Mouse (Mus musculus) intestine, embryonic 16.5 days (tissue): ENCODE results near the gene Hhip. TPM values are rescaled to one million over a fixed set of nuclear protein-coding genes. Genes with fewer than 3 reads are reported as not detected.
A peak's percentile ranks its signal among the peaks of the same experiment; 100 is the strongest.
"Not testable (repeated sequence)": the region's sequence is repeated elsewhere in the genome, so short reads cannot be mapped to it uniquely, and the experiment has no call there.

Source experiments
- ATAC-seq: fragments of 200-750 bp; cut with Nextera tagmentation; 2 replicates; pipeline ENCODE4 v1.8.0; 2017; ENCODE audit warnings: moderate TSS enrichment, moderate library complexity
- H3K27ac ChIP-seq: fragments of 300-500 bp; sonication (generic); 2 replicates; pipeline ENCODE4 v1.5.1; 2014; ENCODE audit warnings: mild to moderate bottlenecking, low read length
- H3K27me3 ChIP-seq: fragments of 300-500 bp; sonication (generic); replicated peaks from 2 replicates; pipeline ENCODE4 v1.6.1; 2014; ENCODE audit warnings: low read length, control low read depth, mixed read lengths; ENCODE audit not compliant: control insufficient read depth, insufficient read depth
- H3K36me3 ChIP-seq: fragments of 300-500 bp; sonication (generic); 2 replicates; pipeline ENCODE4 v1.6.1; 2014; ENCODE audit warnings: low read length, control low read depth; ENCODE audit not compliant: control insufficient read depth, insufficient read depth
- H3K4me1 ChIP-seq: fragments of 300-500 bp; sonication (generic); 2 replicates; pipeline ENCODE4 v1.6.1; 2014; ENCODE audit warnings: low read length, control low read depth, mixed read lengths; ENCODE audit not compliant: control insufficient read depth, insufficient read depth
- H3K4me2 ChIP-seq: fragments of 300-500 bp; sonication (generic); 2 replicates; pipeline ENCODE4 v1.6.1; 2014; ENCODE audit warnings: low read depth, low read length, control low read depth
- H3K4me3 ChIP-seq: fragments of 300-500 bp; sonication (generic); 2 replicates; pipeline ENCODE4 v1.5.1; 2014; ENCODE audit warnings: mild to moderate bottlenecking, low read length
- H3K9ac ChIP-seq: fragments of 300-500 bp; sonication (generic); 2 replicates; pipeline ENCODE4 v1.6.1; 2014; ENCODE audit warnings: low read depth, low read length
- H3K9me3 ChIP-seq: fragments of 300-500 bp; sonication (generic); 2 replicates; pipeline ENCODE4 v1.6.1; 2016; ENCODE audit warnings: low read length, control low read depth; ENCODE audit not compliant: control insufficient read depth
- WGBS: fragments of 180-500 bp; shearing (Covaris S2); extraction: QIAGEN DNeasy Blood & Tissue Kit; methylation state at CpG from one replicate; pipeline ENCODE4 v1.1.7; 2014; 5-methylcytosine and 5-hydroxymethylcytosine counted together
- polyA plus RNA-seq: library from polyadenylated mRNA; unstranded; fragments of >200 nt; fragmentation: Nextera tagmentation; extraction: Ambion mirVana; gene quantifications from 2 replicates; pipeline ENCODE4 v1.2.1, GENCODE M21; 2015

Gene Hhip
- polyA plus RNA-seq, 1 experiment from 2014 or later: 14.4 TPM

DNA sequence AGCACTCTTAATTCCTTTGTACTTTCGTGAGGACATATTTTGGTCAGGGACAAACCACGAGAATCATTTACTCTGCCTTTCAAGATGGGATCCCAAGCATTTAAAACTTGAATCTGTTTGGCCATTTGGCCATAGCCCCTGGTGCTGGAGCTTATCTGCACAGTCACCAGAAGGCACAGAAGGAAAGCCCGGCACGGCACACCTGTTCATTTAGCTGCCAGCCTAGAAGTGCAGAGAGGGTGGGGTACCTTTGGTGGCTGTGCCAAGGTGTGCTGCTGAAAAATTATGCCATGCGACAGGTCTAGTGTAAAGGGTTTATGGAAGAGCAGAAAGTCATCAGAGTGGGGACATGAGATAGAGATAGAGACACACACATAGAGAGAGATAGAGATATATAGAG, 53.4 kb downstream of the Hhip start:
- H3K4me2 ChIP-seq: no peak overlapping the region
- no peak overlapping the region for H3K4me3 ChIP-seq
- no peaks in the 10 kb centered on the region for H3K4me1 ChIP-seq
- H3K36me3 ChIP-seq: no peaks in the 10 kb centered on the region
- no peaks in the 10 kb centered on the region for H3K27me3 ChIP-seq
- H3K27ac ChIP-seq: no peak overlapping the region
- H3K9ac ChIP-seq: no peak overlapping the region
- ATAC-seq: no peak
- H3K9me3 ChIP-seq: no peaks in the 10 kb centered on the region
- WGBS: 83% methylated on average over 5 of the region's 5 CpGs

DNA sequence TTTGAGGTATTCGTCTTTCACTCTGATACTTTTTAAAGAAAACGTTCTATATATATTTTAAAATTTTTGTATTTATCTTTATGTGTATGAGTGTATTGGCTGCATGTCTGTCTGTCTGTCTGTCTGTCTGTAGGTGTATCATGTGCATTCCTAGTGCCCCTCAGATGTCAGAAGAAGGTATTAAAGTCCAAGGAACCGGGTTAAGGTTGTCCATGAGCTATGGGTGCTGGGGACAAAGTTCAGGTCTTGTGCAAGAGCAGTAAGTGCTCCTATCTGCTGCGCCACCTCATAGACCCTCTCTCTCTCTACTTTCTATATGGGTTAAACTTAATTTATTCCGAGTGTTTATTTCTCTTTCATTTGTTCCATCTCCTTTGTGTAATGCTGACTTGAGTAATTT, 55.5 kb downstream of the Hhip start:
- H3K27ac ChIP-seq: no peak overlapping the region
- 90% methylated on average over 5 of the region's 5 CpGs for WGBS

DNA sequence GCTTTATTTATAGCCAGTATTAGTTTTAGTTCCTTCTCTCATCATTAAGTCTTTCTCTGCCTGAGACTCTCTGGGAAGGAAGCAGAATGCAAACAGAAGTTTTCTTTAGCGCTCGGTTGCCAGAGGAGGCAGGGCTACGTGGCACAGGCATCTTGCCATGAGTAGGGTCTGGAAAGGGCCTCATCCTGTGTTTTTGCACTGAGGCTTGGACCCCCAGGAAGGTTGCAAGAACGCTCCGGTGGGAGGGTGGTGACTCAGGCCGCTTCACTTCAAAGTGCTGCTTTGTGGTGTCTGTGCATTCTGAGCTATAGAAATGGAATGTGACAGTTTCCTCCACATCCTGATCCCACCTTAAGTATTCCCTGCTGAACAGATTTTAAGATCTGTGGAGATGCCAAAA, 62.7 kb downstream of the Hhip start:
- Histone ChIP-seq H3K9ac (no peak overlapping the region), H3K27me3 (no peaks in the 10 kb centered on the region), H3K4me1 (no peaks in the 10 kb centered on the region), H3K36me3 (no peaks in the 10 kb centered on the region), H3K4me3 (no peak overlapping the region), H3K9me3 (no peaks in the 10 kb centered on the region), H3K27ac (no peak overlapping the region), H3K4me2 (no peak overlapping the region)
- 65% methylated on average over 6 of the region's 6 CpGs for WGBS
- ATAC-seq: no peak

More for the DNA sequence above, 55.5 kb downstream of the Hhip start:
- Histone ChIP-seq H3K9me3 (no peaks in the 10 kb centered on the region), H3K4me2 (no peak overlapping the region), H3K4me1 (no peaks in the 10 kb centered on the region), H3K36me3 (no peaks in the 10 kb centered on the region), H3K4me3 (no peak overlapping the region), H3K9ac (no peak overlapping the region), H3K27me3 (no peaks in the 10 kb centered on the region)
- peak; percentile 76 for ATAC-seq

DNA sequence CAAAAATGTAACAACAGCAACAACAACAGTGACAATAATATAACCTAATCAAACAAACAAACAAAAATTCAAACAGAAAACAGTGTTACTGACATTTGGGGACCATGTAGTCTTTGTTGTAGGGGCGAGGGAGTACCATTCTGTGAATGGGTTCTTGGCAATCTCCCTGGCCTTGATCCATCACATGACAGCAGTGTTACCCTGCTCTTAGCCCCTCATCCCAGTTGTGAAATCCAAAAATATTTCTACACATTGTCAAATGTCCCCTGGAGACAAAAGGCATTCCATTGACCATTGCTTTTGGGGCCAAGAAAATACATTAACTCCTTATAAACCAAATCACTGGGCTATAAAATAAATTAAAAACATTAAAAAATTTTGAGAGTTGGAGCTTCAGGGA, 64.3 kb downstream of the Hhip start:
- 74% methylated on average over 1 of the region's 1 CpGs for WGBS
- Histone ChIP-seq H3K9me3 (no peaks in the 10 kb centered on the region), H3K9ac (no peak overlapping the region), H3K27me3 (no peaks in the 10 kb centered on the region), H3K36me3 (no peaks in the 10 kb centered on the region), H3K27ac (no peak overlapping the region), H3K4me3 (no peak overlapping the region), H3K4me2 (no peak overlapping the region), H3K4me1 (no peaks in the 10 kb centered on the region)
- no peak for ATAC-seq

DNA sequence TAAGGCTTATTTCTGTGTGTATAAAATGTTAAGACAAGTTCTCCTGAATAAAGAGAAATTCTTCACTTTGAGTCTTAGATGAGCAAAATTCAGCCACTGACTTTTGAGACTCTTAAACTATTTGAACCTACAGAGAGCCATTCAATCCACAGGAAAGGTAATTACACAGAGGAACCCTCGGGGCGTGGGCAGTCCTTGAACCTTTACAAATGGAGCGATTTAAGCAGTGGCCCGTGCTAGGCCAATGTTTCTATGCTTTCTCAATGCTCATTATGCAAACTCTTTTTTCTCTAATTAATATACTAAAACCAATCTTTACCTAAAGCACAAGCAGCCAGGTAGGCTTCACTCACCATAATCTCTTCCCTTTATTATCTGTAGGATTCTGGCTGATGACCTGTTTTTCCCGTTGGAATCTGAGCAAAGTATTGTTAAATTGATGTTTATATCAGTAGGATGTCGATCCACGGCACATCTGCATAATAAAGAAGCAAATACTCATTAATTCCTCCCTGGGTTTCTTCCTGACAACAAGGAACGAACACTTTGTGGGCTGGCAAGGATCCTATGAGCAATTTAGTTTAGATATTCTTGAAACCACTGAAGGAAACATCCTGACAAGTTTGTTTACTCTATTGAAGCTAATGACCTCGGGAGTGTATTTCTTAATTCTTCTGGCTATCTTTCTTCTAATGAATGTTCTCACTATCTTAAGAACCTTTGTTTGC, 65.5 kb downstream of the Hhip start:
- Histone ChIP-seq H3K27ac (no peak overlapping the region), H3K27me3 (no peaks in the 10 kb centered on the region), H3K36me3 (no peaks in the 10 kb centered on the region), H3K4me1 (no peaks in the 10 kb centered on the region), H3K9ac (no peak overlapping the region), H3K9me3 (no peaks in the 10 kb centered on the region), H3K4me2 (no peak overlapping the region), H3K4me3 (no peak overlapping the region)
- 53% methylated on average over 9 of the region's 9 CpGs for WGBS
- no peak for ATAC-seq

DNA sequence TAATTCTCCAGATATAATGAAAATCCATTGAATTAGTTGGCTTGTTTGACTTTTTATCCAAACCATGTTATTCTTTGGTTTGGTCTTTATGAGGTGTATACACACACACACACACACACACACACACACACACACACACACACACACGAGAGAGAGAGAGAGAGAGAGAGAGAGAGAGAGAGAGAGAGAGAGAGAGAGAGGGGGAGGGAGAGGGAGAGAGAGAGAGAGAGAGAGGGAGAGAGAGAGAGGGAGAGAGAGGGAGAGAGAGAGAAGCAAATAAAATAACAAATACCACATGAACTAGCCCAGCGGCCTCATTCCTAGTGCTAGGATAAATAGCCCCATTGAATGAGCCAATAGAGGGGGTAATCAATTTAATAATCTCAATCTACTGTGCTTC, 66.4 kb downstream of the Hhip start:
- H3K36me3 ChIP-seq, H3K9ac ChIP-seq, H3K4me3 ChIP-seq, H3K27me3 ChIP-seq, H3K4me2 ChIP-seq, H3K9me3 ChIP-seq, ATAC-seq, H3K4me1 ChIP-seq, H3K27ac ChIP-seq: not testable (repeated sequence)
- 79% methylated on average over 1 of the region's 2 CpGs for WGBS

DNA sequence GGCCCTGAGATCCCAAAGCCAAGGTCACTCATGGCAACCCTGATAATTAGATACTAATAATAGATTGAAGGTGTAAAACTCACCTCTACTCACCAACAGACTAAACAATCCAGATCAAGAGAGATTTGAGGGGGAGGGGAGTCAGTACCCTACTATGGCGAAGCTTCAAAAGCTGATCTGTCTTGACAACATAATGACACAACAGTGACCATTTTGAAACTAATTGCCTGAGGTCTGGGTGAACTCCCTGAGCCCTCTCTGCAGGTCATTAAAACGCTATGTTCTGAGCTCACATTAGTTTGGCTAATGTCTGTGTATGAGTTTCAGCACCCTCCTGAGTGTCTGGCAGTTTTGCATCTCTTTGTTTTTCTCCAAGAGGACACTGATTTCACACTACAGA, 72.9 kb downstream of the Hhip start:
- ATAC-seq: no peak
- 61% methylated on average over 2 of the region's 2 CpGs for WGBS
- Histone ChIP-seq H3K9me3 (no peaks in the 10 kb centered on the region), H3K36me3 (no peaks in the 10 kb centered on the region), H3K4me3 (no peak overlapping the region), H3K9ac (no peak overlapping the region), H3K4me2 (no peak overlapping the region), H3K27me3 (no peaks in the 10 kb centered on the region), H3K4me1 (no peaks in the 10 kb centered on the region), H3K27ac (no peak overlapping the region)

DNA sequence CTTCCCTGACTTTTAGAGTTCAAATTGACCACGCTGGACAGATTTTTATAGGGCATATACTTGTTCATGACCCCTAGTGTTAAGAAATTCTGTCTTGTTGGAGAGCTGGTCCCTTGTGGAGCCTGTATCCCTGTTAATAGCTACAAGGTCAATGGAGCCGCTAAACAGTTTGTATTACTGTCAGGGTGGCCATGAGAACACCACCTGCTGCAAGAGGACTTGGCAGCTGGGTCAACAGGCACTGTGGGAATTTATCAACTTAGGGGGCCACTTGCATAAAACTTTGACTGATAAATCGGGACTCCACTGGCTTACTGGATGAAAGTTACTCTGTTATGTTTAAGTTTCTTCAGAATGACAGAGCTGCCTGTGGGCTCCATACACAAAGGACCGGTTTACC, 75.7 kb downstream of the Hhip start:
- H3K9ac ChIP-seq: no peak overlapping the region
- H3K4me2 ChIP-seq: no peak overlapping the region
- H3K27me3 ChIP-seq: no peaks in the 10 kb centered on the region
- 31% methylated on average over 4 of the region's 4 CpGs for WGBS
- H3K4me1 ChIP-seq: no peaks in the 10 kb centered on the region
- H3K27ac ChIP-seq: no peak overlapping the region
- H3K36me3 ChIP-seq: no peaks in the 10 kb centered on the region
- no peak overlapping the region for H3K4me3 ChIP-seq
- no peaks in the 10 kb centered on the region for H3K9me3 ChIP-seq
- peak; percentile 44; the same call in 1 of the 2 replicates for ATAC-seq

DNA sequence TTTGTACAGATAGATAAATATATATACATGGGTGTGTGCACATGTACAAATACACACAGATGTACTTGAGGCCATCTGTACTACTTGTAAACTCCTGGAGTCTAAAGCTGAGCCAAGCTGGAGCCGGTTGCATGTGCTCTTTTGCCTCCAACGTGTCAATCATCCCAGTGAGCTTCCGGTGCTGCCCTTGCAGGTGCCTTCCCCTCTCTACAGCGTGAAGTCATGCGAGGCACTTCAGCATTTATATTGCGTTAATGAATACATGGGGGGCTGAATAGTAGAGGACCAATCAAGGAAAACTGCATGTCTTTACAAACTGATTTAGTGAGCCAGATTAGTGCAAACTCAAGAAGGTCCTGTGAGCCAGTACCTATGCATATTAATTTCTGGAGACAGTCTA, 91.6 kb downstream of the Hhip start:
- H3K9me3 ChIP-seq: no peaks in the 10 kb centered on the region
- H3K4me3 ChIP-seq: no peak overlapping the region
- H3K36me3 ChIP-seq: no peaks in the 10 kb centered on the region
- ATAC-seq: no peak
- no peak overlapping the region for H3K9ac ChIP-seq
- 72% methylated on average over 6 of the region's 6 CpGs for WGBS
- no peaks in the 10 kb centered on the region for H3K4me1 ChIP-seq
- no peak overlapping the region for H3K27ac ChIP-seq
- H3K27me3 ChIP-seq: no peaks in the 10 kb centered on the region
- no peak overlapping the region for H3K4me2 ChIP-seq

DNA sequence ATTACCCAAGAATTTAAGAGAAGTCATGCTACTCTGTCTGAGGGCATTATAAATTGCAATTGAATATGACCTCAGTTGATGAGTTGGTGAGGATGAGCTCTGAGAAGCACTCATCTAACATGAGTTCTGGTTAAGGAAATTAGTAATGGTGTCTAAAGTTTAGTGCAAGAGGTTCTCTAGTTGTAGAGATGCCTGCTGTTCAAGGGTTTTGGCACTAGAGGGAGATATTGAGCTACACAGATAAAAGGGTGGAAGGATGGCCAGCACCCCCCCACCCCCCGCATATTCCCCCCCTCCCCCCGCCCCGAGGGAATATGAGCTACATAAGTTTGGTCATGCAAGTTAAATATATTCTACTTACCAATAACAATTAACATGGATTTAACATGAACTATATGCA, 104.9 kb downstream of the Hhip start:
- no peak for ATAC-seq
- no peaks in the 10 kb centered on the region for H3K4me1 ChIP-seq
- H3K27me3 ChIP-seq: no peaks in the 10 kb centered on the region
- no peak overlapping the region for H3K27ac ChIP-seq
- no peak overlapping the region for H3K4me2 ChIP-seq
- no peaks in the 10 kb centered on the region for H3K36me3 ChIP-seq
- no peaks in the 10 kb centered on the region for H3K9me3 ChIP-seq
- 54% methylated on average over 3 of the region's 3 CpGs for WGBS
- H3K4me3 ChIP-seq: no peak overlapping the region
- H3K9ac ChIP-seq: no peak overlapping the region
